Mouse (Mus musculus): ENCODE measurements around the gene Itpr1.

DNA sequence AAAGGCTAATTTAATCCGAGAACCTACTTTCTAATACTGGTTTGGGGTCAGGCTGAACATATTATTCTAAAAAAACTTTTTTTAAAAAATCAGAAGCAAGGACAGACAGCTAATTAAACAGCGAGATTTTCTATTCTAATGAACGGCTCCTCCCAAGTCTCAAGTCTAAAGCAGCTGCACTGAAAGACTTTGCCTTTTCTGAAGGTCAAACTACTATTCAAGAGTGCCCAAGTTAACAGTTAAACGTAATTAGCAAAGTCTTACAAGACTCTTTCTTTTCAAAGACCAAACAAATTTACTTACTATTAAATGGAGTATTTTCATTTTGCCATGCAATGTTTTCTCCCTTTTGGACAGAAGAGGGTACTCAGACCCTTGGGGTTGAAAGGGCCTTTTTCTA, 6.8 kb upstream of the Itpr1 start:
- TF ChIP-seq CTCF (IDR thresholded peaks at IDR 0.05; ENCODE audit: low read depth, low read length): no peak
- no peak for TF ChIP-seq EP300 (IDR thresholded peaks at IDR 0.05; ENCODE audit: insufficient read depth, low read depth, low read length)

Measured in ES-Bruce4 (cell line).